Mouse (Mus musculus) kidney, postnatal 14 days (tissue): Measurements from ENCODE around the gene Ncbp3.

Source experiments
- DNase-seq: peaks from one replicate; pipeline ENCODE4 v3.0.0; 2022; ENCODE audit warnings: mixed read lengths

Ncbp3 gene

GRCm38 (mm10) chr11:73090283-73090682, 42.7 kb downstream of the Ncbp3 start, which contains the start of gene Itgae:
Gene Itgae (plus strand): TSS chr11:73090583.
- no peak for DNase-seq

GRCm38 (mm10) chr11:73090826-73091225, 43.2 kb downstream of the Ncbp3 start:
- no peak for DNase-seq

- DNase-seq: no peak
Observed at GRCm38 (mm10) chr11:73092057-73092456, 44.5 kb downstream of the Ncbp3 start.

- DNase-seq: no peak
Observed at GRCm38 (mm10) chr11:73092877-73093276, 45.3 kb downstream of the Ncbp3 start.

- no peak for DNase-seq
Observed at GRCm38 (mm10) chr11:73094231-73094995, 46.8 kb downstream of the Ncbp3 start.

GRCm38 (mm10) chr11:73098860-73099259, 51.3 kb downstream of the Ncbp3 start:
- no peak for DNase-seq

GRCm38 (mm10) chr11:73099976-73100750, 52.6 kb downstream of the Ncbp3 start:
- no peak for DNase-seq

- DNase-seq: no peak
Observed at GRCm38 (mm10) chr11:73101308-73101707, 53.7 kb downstream of the Ncbp3 start.

- DNase-seq: no peak
Observed at GRCm38 (mm10) chr11:73105246-73105645, 57.7 kb downstream of the Ncbp3 start.

GRCm38 (mm10) chr11:73107358-73107757, 59.8 kb downstream of the Ncbp3 start:
- peak; percentile 72 for DNase-seq

- no peak for DNase-seq
Observed at GRCm38 (mm10) chr11:73108195-73108897, 60.8 kb downstream of the Ncbp3 start.

- DNase-seq: peak; percentile 10
Observed at GRCm38 (mm10) chr11:73108898-73109625, 61.5 kb downstream of the Ncbp3 start.

GRCm38 (mm10) chr11:73109941-73110340, 62.4 kb downstream of the Ncbp3 start:
- DNase-seq: no peak

- DNase-seq: no peak
Observed at GRCm38 (mm10) chr11:73111414-73111813, 63.8 kb downstream of the Ncbp3 start.

GRCm38 (mm10) chr11:73126495-73126894, 78.9 kb downstream of the Ncbp3 start:
- no peak for DNase-seq

- peak; percentile 44 for DNase-seq
Observed at GRCm38 (mm10) chr11:73131020-73131419, 83.4 kb downstream of the Ncbp3 start.

- no peak for DNase-seq
Observed at GRCm38 (mm10) chr11:73132999-73133398, 85.4 kb downstream of the Ncbp3 start.

GRCm38 (mm10) chr11:73134222-73134621, 86.6 kb downstream of the Ncbp3 start:
- DNase-seq: no peak

- no peak for DNase-seq
Observed at GRCm38 (mm10) chr11:73136587-73136986, 89.0 kb downstream of the Ncbp3 start.

- peak; percentile 30 for DNase-seq
Observed at GRCm38 (mm10) chr11:73137116-73137515, 89.5 kb downstream of the Ncbp3 start.

GRCm38 (mm10) chr11:73137591-73138501, 90.3 kb downstream of the Ncbp3 start, which contains the start of gene Haspin:
Gene Haspin (minus strand): TSS chr11:73138294.
- peak; percentile 94 for DNase-seq
